Mouse (Mus musculus) frontal cortex, postnatal 25 days (tissue): ENCODE measurements around the gene Glod5.

Source experiments
- DNase-seq, 2 experiments: peaks; one replicate each; pipeline ENCODE4 v3.0.0; 2022; ENCODE audit warnings: low spot score in 2 of 2

Glod5 gene

DNA sequence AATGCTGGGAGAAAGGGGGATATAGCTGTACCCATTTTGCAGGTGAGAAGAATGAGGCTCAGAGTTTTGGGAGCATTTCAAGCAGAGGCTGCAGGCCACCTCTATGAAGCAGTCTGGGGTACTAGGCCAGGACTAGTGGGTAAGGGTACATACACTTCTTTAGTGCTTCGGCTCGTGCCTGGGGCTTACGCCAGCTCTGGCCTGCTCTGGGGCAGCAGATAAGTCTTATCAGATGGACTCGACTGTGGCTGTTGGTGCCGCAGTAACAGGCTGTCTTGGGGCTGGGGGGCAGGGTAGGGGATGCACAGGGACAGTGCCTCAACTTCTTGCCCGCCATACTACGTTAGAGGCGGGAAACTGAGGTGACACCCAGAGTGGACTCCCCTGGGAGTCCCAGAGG, 50.1 kb downstream of the Glod5 start:
- no peak for DNase-seq

- DNase-seq, result no peak
Measured at GRCm38 (mm10) chrX:7967596-7968201, 50.6 kb downstream of the Glod5 start.

GRCm38 (mm10) chrX:7966161-7966560, 52.1 kb downstream of the Glod5 start:
- DNase-seq, result no peak

DNA sequence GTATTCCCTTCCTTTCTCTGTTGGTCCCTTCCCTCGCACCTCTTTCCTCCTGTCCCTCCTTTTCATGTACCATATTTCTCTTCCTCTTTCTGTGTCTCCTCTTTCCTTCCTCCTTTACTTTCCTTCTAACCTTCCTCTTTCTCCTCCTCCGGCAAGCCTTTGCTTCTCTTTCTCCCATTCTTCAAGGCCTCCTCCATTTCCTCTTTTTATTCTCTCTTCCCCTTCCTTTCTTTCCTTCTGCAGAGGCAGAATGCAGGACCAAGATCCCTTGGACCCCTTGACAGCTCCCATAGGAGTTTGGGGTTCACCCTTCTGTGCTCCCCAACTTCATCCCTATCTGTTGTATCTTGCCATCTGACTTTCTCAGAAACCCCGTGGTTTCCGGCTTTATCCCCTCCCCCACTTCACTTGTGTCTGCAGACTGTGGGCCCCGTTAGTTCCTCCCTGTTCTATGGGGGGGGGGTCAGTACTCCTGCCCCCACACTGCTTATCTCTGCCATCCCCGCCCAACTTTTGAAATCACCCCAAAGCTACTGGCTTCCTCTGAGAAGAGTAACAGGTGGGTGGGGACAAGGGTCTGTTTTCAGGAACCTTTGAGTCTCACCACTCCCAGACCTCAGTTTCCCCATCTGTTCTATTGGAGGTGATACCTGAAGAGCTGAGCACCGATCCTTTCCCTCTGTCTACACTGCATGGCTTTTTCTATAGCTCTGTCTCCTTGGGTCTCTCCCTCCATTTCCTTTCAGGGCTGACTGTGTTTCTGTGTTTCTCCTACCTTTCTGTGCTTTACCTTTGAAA, 54.3 kb downstream of the Glod5 start:
- no peak for DNase-seq

DNA sequence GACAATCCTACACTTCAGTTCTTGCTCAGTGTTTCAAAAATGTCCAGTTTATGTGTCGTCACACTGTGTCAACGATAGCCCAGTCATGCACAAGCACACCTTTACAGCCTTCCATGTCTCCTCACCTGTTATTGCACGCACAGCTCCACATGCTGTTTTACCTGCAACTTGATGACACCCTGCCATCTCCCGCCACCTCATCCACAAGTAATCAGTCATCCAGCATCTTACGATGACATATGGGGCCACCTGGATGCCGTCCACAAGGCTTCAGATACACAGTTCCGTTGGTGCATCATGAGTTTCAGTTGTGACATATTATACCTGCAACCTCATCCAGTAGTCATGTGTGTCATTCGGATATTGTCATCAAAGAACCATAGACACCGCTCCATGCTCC, 59.4 kb downstream of the Glod5 start:
- no peak for DNase-seq
